In the genomic region with DNA sequence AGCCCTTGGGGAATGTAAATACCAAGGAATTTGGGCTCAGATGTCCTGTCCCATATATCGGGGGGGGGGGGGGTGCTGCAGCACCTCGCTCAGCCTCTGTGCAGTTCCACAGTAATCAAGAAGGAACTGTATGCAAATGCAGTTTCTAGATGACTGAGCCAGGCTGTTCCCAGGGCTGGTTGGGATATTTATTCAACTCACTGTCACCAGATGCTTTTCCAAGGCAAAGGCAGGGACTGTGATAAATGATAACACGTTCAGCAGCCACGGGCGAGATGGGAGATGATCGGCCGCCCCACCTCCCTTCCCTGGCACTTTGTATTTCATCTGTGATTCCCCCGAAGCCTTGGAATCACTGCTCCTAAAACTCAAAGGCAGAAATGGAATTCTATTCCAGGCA, we compare ENCODE assay signal across 13 mouse cellular contexts.
DNase-seq lines count a peak whose midpoint lies in the region; ATAC-seq and TF ChIP-seq lines count a peak whose summit lies in the region.
"Had no signal": no experiment of that assay in that cellular context is flagged by ENCODE, and none has a peak within 500 bp of the region (broad histone marks: within the 10 kb centered on the region; RNA-seq: fewer than 3 reads in every experiment).

No protein-coding gene starts in this region.

- no peak for TF ChIP-seq CTCF in hindbrain, postnatal 0 days (IDR thresholded peaks at IDR 0.05; ENCODE audit: low read depth)

- no peaks in the 10 kb centered on the region for H3K36me3 ChIP-seq in heart, embryonic 16.5 days (ENCODE audit: control insufficient read depth, insufficient read depth)
- H3K36me3 ChIP-seq in hindbrain, postnatal 0 days (ENCODE audit: insufficient read depth, low read length): no peaks in the 10 kb centered on the region

- H3K9ac ChIP-seq in heart, embryonic 16.5 days (ENCODE audit: low read length): peak overlapping the region; percentile 39
- H3K9ac ChIP-seq in hindbrain, postnatal 0 days (replicated peaks; ENCODE audit: low read length): no peak overlapping the region
- H3K9ac ChIP-seq: liver, embryonic 14.5 days had no signal

- DNase-seq in heart, postnatal 4 days: no peak
- DNase-seq in right cerebral cortex, postnatal 10 days (ENCODE audit: low spot score in 2 of 2): peak; percentile 41 to 54
- DNase-seq in right cerebral cortex, postnatal 25 days: no peak
- peak; percentile 59 for DNase-seq in hindbrain, postnatal 0 days (ENCODE audit: low spot score)
- DNase-seq in testis, postnatal 14 days (ENCODE audit: low spot score): no peak
- no peak for DNase-seq in cerebellum, adult 18-20 months
- DNase-seq: adrenal gland, adult 8-10 months; cerebellum, adult 11-12 months; heart, postnatal 10 days; kidney, adult 9 months had no signal

- ATAC-seq in heart, embryonic 16.5 days (replicated peaks; ENCODE audit: extremely low read depth, insufficient read depth, low FRiP score): no peak
- no peak for ATAC-seq in hindbrain, postnatal 0 days

- H3K27ac ChIP-seq in heart, embryonic 16.5 days (ENCODE audit: low read length): peak overlapping the region; percentile 92
- no peak overlapping the region; the same call in 1 of the 2 replicates for H3K27ac ChIP-seq in hindbrain, postnatal 0 days
- H3K27ac ChIP-seq: liver, embryonic 14.5 days had no signal

- H3K4me2 ChIP-seq in heart, embryonic 16.5 days (ENCODE audit: low read depth, low read length): no peak overlapping the region
- H3K4me2 ChIP-seq in hindbrain, postnatal 0 days (ENCODE audit: low read depth, low read length): peak overlapping the region; percentile 11; the same call in 1 of the 2 replicates

- H3K4me3 ChIP-seq in heart, embryonic 16.5 days (ENCODE audit: low read length): no peak overlapping the region
- no peak overlapping the region for H3K4me3 ChIP-seq in hindbrain, postnatal 0 days (ENCODE audit: low read length)

- no peaks in the 10 kb centered on the region for H3K9me3 ChIP-seq in heart, embryonic 16.5 days (replicated peaks; ENCODE audit: control insufficient read depth, low read length)
- no peaks in the 10 kb centered on the region for H3K9me3 ChIP-seq in hindbrain, postnatal 0 days (ENCODE audit: low read length)

- WGBS in heart, embryonic 16.5 days: 34% methylated on average over 8 of the region's 8 CpGs
- WGBS in hindbrain, postnatal 0 days: 12% methylated on average over 8 of the region's 8 CpGs

- no peaks in the 10 kb centered on the region for H3K27me3 ChIP-seq in heart, embryonic 16.5 days (ENCODE audit: control insufficient read depth, insufficient read depth, low read length)
- H3K27me3 ChIP-seq in hindbrain, postnatal 0 days (ENCODE audit: insufficient read depth, low read length): no peaks in the 10 kb centered on the region
- H3K27me3 ChIP-seq: Patski had no signal

- peaks cover 45% of the 10 kb centered on the region for H3K4me1 ChIP-seq in heart, embryonic 16.5 days (ENCODE audit: control insufficient read depth, insufficient read depth, low read length)
- H3K4me1 ChIP-seq in hindbrain, postnatal 0 days (ENCODE audit: insufficient read depth, low read length): peaks cover 50% of the 10 kb centered on the region

Comparison
In these comparisons a context has a peak if more than half of its experiments do, and no peak if none do; other contexts are left out.
1. DNase-seq: peak in right cerebral cortex, postnatal 10 days (2 of 2) and hindbrain, postnatal 0 days (single experiment); none in heart, postnatal 4 days (single experiment), right cerebral cortex, postnatal 25 days (single experiment), testis, postnatal 14 days (single experiment) and cerebellum, adult 18-20 months (0 of 2).